Mouse (Mus musculus): ENCODE results near the gene Ddx27. TPM values are rescaled to one million over a fixed set of nuclear protein-coding genes. Genes with fewer than 3 reads are reported as not detected.

Gene Ddx27
- polyA plus RNA-seq (2015; fragmentation: Nextera tagmentation; extraction: Ambion mirVana), result 20.9 and 22.5 TPM in 2 replicates

GRCm38 (mm10) chr2:167014702-167015381 is at the start of gene Ddx27:
Gene Ddx27 (plus strand): TSS chr2:167015193.

GRCm38 (mm10) chr2:166995796-166996532 is 19.0 kb upstream of the Ddx27 start, which contains the start of gene Stau1:
Gene Stau1 (minus strand): TSS chr2:166996299.

GRCm38 (mm10) chr2:167062965-167063880 is 48.2 kb downstream of the Ddx27 start, which contains the start of gene Znfx1:
Gene Znfx1 (minus strand): TSS chr2:167063015.

Other genes starting within 250 kb of the Ddx27 start
- gene Trp53rkb, start 222.7 kb upstream of the Ddx27 start, polyA plus RNA-seq (2015; fragmentation: Nextera tagmentation; extraction: Ambion mirVana), result 3.2 and 3.9 TPM in 2 replicates
- gene Arfgef2, start 209.6 kb upstream of the Ddx27 start, polyA plus RNA-seq (2015; fragmentation: Nextera tagmentation; extraction: Ambion mirVana), result 2.5 and 3.1 TPM in 2 replicates
- 36.2 and 49.4 TPM in 2 replicates for gene Cse1l, start 109.2 kb upstream of the Ddx27 start, polyA plus RNA-seq (2015; fragmentation: Nextera tagmentation; extraction: Ambion mirVana)
- 36.7 and 45.1 TPM in 2 replicates for gene Stau1, start 18.9 kb upstream of the Ddx27 start, polyA plus RNA-seq (2015; fragmentation: Nextera tagmentation; extraction: Ambion mirVana)
- 8.3 and 8.6 TPM in 2 replicates for gene Znfx1, start 47.8 kb downstream of the Ddx27 start, polyA plus RNA-seq (2015; fragmentation: Nextera tagmentation; extraction: Ambion mirVana)
- 3.6 and 3.9 TPM in 2 replicates for gene Kcnb1, start 175.0 kb downstream of the Ddx27 start, polyA plus RNA-seq (2015; fragmentation: Nextera tagmentation; extraction: Ambion mirVana)
- gene Ptgis, start 225.4 kb downstream of the Ddx27 start, polyA plus RNA-seq (2015; fragmentation: Nextera tagmentation; extraction: Ambion mirVana), result 67.4 and 75.8 TPM in 2 replicates

All from urinary bladder, postnatal 0 days (tissue).